Mouse (Mus musculus) MEL (cell line): ENCODE measurements at regions not wholly inside any gene's neighbourhood (a gene's known extent, or its start where the extent isn't known, plus 50 kb on each side); places are given as distances from the start of the nearest gene placed in this dataset.

Experiments
- CTCF ChIP-seq, 3 experiments: IDR thresholded peaks in 2 of 3; conservative IDR thresholded peaks in 1 of 3; 2 replicates each; pipeline ENCODE4 v1.5.1; 2011 to 2012; ENCODE audit warnings: low read length in 3 of 3, low read depth in 2 of 3, mild to moderate bottlenecking in 2 of 3, improper control_type of control experiment in 1 of 3, inconsistent platforms in 1 of 3, mixed read lengths in 1 of 3, moderate library complexity in 1 of 3; ENCODE audit not compliant: control insufficient read depth in 1 of 3, insufficient read depth in 1 of 3, poor library complexity in 1 of 3, severe bottlenecking in 1 of 3
- EP300 ChIP-seq, 2 experiments: IDR thresholded peaks; 2 replicates each; pipeline ENCODE4 v1.6.1; 2011; ENCODE audit warnings: improper control_type of control experiment in 2 of 2, low read length in 2 of 2, low read depth in 1 of 2, mild to moderate bottlenecking in 1 of 2
- GABPA ChIP-seq: IDR thresholded peaks from 2 replicates; pipeline ENCODE4 v1.6.1; 2012; ENCODE audit warnings: low read depth, mild to moderate bottlenecking, inconsistent platforms, low read length, improper control_type of control experiment, moderate library complexity
- MAFK ChIP-seq: IDR thresholded peaks from 2 replicates; pipeline ENCODE4 v1.6.1; 2011; ENCODE audit warnings: low read depth, mild to moderate bottlenecking, low read length, improper control_type of control experiment, borderline replicate concordance
- MAX ChIP-seq: IDR thresholded peaks from 2 replicates; pipeline ENCODE4 v1.6.1; 2011; ENCODE audit warnings: low read length, improper control_type of control experiment
- POLR2A ChIP-seq, 2 experiments: IDR thresholded peaks; 2 replicates each; pipeline ENCODE4 v1.6.1; 2011 to 2012; ENCODE audit warnings: low read length in 2 of 2, mild to moderate bottlenecking in 2 of 2, control low read depth in 1 of 2, improper control_type of control experiment in 1 of 2, low read depth in 1 of 2, moderate library complexity in 1 of 2; ENCODE audit not compliant: control insufficient read depth in 1 of 2, insufficient read depth in 1 of 2, poor library complexity in 1 of 2
- POLR2AphosphoS2 ChIP-seq: IDR thresholded peaks from 2 replicates; pipeline ENCODE4 v1.6.1; 2011; ENCODE audit warnings: low read length, improper control_type of control experiment
- RAD21 ChIP-seq: IDR thresholded peaks from 2 replicates; pipeline ENCODE4 v1.6.1; 2011; ENCODE audit warnings: mild to moderate bottlenecking, low read depth, low read length, improper control_type of control experiment
- SIN3A ChIP-seq: IDR thresholded peaks from 2 replicates; pipeline ENCODE4 v1.6.1; 2012; ENCODE audit warnings: low read length, improper control_type of control experiment, inconsistent platforms
- ZKSCAN1 ChIP-seq: IDR thresholded peaks from 2 replicates; pipeline ENCODE4 v1.6.1; 2012; ENCODE audit warnings: low read depth, mild to moderate bottlenecking, inconsistent platforms, low read length, improper control_type of control experiment, moderate library complexity

DNA sequence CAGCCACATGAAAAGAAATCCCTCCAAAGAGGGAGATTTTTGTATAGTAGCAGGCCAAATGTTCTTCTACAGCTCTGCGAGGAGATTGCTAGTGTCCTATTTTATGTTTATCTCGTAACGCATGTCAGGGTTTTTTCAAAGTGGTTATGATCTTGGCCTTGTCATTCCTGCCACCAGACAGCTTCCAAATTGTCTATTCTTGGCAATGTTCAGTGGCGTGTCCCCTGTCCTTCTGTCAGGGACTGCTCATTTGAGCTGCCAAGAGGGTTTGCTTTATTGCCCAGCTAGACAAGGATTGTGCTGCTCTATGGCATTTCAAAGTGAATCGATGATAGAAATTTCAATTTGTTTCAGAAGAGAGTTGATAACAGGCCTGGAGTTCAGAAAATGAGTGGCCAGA lies 67.3 kb upstream of the Eif4g2 start:
- no peak for TF ChIP-seq GABPA
- TF ChIP-seq CTCF (IDR thresholded peaks at IDR 0.05 in 2 of 3, conservative IDR thresholded peaks at IDR 0.05 in 1 of 3; ENCODE audit: control insufficient read depth in 1 of 3, insufficient read depth in 1 of 3, low read depth in 2 of 3, low read length in 3 of 3, poor library complexity in 1 of 3, severe bottlenecking in 1 of 3) = no peak
- no peak for TF ChIP-seq SIN3A
- no peak for TF ChIP-seq POLR2A (IDR thresholded peaks at IDR 0.05; ENCODE audit: control insufficient read depth in 1 of 2, insufficient read depth in 1 of 2, low read depth in 1 of 2, low read length in 2 of 2, poor library complexity in 1 of 2)
- no peak for TF ChIP-seq EP300 (IDR thresholded peaks at IDR 0.05; ENCODE audit: low read depth in 1 of 2, low read length in 2 of 2)
- no peak for TF ChIP-seq MAX
- no peak for TF ChIP-seq MAFK
- TF ChIP-seq POLR2AphosphoS2 = no peak
- TF ChIP-seq ZKSCAN1 = no peak
- TF ChIP-seq RAD21 = no peak
